Mouse (Mus musculus): ENCODE measurements around the gene Snx29. TPM values are rescaled to one million over a fixed set of nuclear protein-coding genes. Genes with fewer than 3 reads are reported as not detected.

The Snx29 gene
- polyA plus RNA-seq, 1 experiment: 24.4 TPM

- H3K4me3 ChIP-seq (replicated peaks; ENCODE audit: control insufficient read depth, low read depth, low read length): no peak overlapping the region
- H3K4me1 ChIP-seq (ENCODE audit: control insufficient read depth, insufficient read depth, low read length): peaks cover 8% of the 10 kb centered on the region
- H3K27ac ChIP-seq (ENCODE audit: control insufficient read depth, insufficient read depth, low read depth, low read length, poor library complexity): no peak overlapping the region
- TF ChIP-seq POLR2A (IDR thresholded peaks at IDR 0.05; ENCODE audit: borderline replicate concordance, control insufficient read depth, low read depth, low read length): no peak
- 4% methylated on average over 2 of the region's 2 CpGs for WGBS
Measured at GRCm38 (mm10) chr16:11632205-11632747, 309.6 kb downstream of the Snx29 start.

GRCm38 (mm10) chr16:11636196-11636733 lies 313.6 kb downstream of the Snx29 start:
- Histone ChIP-seq H3K4me1 (ENCODE audit: control insufficient read depth, insufficient read depth, low read length) (peaks cover 10% of the 10 kb centered on the region), H3K27ac (ENCODE audit: control insufficient read depth, insufficient read depth, low read depth, low read length, poor library complexity) (no peak overlapping the region), H3K4me3 (replicated peaks; ENCODE audit: control insufficient read depth, low read depth, low read length) (no peak overlapping the region)
- 69% methylated on average over 7 of the region's 7 CpGs for WGBS
- TF ChIP-seq POLR2A (IDR thresholded peaks at IDR 0.05; ENCODE audit: borderline replicate concordance, control insufficient read depth, low read depth, low read length) (no peak), CTCF (IDR thresholded peaks at IDR 0.05; ENCODE audit: control insufficient read depth, insufficient read depth, low read length) (no peak)

DNA sequence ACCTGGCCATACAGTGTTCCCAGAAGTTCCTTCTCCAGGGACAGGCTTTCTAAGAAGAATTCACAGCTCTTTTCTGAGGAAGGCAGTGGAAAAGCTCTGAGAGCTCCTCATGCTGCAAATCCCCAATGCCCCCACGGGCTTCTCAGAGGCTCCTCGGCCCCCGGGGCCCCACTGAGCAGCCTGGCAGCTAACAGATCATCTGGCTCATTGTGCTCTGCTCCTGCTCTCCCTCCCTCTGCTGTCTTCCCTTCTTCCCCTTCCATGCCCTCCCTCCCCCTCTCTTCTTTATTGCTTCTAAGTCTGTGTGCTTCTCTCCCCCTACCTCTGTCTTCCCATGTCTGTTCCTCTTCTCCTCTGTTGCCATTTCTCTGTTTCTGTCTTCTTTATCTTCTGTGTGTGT lies 314.2 kb downstream of the Snx29 start:
- Histone ChIP-seq H3K4me1 (ENCODE audit: control insufficient read depth, insufficient read depth, low read length) (peaks cover 8% of the 10 kb centered on the region), H3K4me3 (replicated peaks; ENCODE audit: control insufficient read depth, low read depth, low read length) (no peak overlapping the region), H3K27ac (ENCODE audit: control insufficient read depth, insufficient read depth, low read depth, low read length, poor library complexity) (no peak overlapping the region)
- 2% methylated on average over 3 of the region's 3 CpGs for WGBS
- TF ChIP-seq CTCF (IDR thresholded peaks at IDR 0.05; ENCODE audit: control insufficient read depth, insufficient read depth, low read length): no peak
- no peak for TF ChIP-seq POLR2A (IDR thresholded peaks at IDR 0.05; ENCODE audit: borderline replicate concordance, control insufficient read depth, low read depth, low read length)

DNA sequence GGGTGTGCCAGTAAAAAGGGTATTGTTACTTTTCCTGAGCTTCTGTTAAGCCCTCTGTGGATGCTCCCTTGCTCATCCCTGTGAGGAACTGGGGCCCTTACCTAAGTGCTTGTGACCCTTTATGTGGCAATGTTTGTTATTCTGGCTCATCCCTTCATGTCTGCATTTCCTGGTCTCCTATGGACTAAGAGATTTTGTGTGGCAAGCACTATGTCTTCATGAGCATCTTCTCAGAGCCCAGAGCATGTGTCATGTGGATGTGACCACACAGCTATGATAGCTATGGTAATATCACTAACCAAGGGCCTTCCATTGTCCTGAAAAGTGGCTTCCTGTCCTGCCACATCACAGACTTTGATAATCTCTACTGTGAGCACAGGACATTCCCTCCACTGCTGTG lies 315.1 kb downstream of the Snx29 start:
- TF ChIP-seq CTCF (IDR thresholded peaks at IDR 0.05; ENCODE audit: control insufficient read depth, insufficient read depth, low read length): no peak
- TF ChIP-seq POLR2A (IDR thresholded peaks at IDR 0.05; ENCODE audit: borderline replicate concordance, control insufficient read depth, low read depth, low read length): no peak
- peaks cover 6% of the 10 kb centered on the region for H3K4me1 ChIP-seq (ENCODE audit: control insufficient read depth, insufficient read depth, low read length)
- H3K4me3 ChIP-seq (replicated peaks; ENCODE audit: control insufficient read depth, low read depth, low read length): no peak overlapping the region
- no peak overlapping the region for H3K27ac ChIP-seq (ENCODE audit: control insufficient read depth, insufficient read depth, low read depth, low read length, poor library complexity)

DNA sequence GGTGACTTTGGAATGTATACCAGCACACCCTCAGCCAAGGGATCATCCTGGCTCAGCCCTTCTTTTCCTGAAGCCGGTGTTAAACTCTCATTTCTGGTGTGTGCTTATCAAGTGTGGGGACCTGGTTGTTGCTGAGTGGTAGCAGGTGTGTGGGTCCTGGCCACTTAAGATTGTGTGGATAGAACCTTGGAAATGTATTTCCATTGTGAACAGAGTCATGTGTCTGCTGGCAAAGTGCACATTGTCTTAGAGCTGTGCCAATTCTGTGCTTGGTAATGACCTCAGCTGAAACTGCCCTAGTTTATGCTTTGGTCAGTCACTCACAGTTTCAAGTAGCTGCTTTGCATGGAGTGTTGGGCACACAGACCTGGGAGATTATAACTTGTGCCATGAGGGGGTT lies 316.0 kb downstream of the Snx29 start:
- TF ChIP-seq POLR2A (IDR thresholded peaks at IDR 0.05; ENCODE audit: borderline replicate concordance, control insufficient read depth, low read depth, low read length) (no peak), CTCF (IDR thresholded peaks at IDR 0.05; ENCODE audit: control insufficient read depth, insufficient read depth, low read length) (no peak)
- H3K4me3 ChIP-seq (replicated peaks; ENCODE audit: control insufficient read depth, low read depth, low read length): no peak overlapping the region
- WGBS: 81% methylated on average over 1 of the region's 1 CpGs
- H3K27ac ChIP-seq (ENCODE audit: control insufficient read depth, insufficient read depth, low read depth, low read length, poor library complexity): no peak overlapping the region
- H3K4me1 ChIP-seq (ENCODE audit: control insufficient read depth, insufficient read depth, low read length): peaks cover 6% of the 10 kb centered on the region

- Histone ChIP-seq H3K4me3 (replicated peaks; ENCODE audit: control insufficient read depth, low read depth, low read length) (no peak overlapping the region), H3K4me1 (ENCODE audit: control insufficient read depth, insufficient read depth, low read length) (peaks cover 6% of the 10 kb centered on the region), H3K27ac (ENCODE audit: control insufficient read depth, insufficient read depth, low read depth, low read length, poor library complexity) (no peak overlapping the region)
- WGBS: 90% methylated on average over 8 of the region's 8 CpGs
- TF ChIP-seq CTCF (IDR thresholded peaks at IDR 0.05; ENCODE audit: control insufficient read depth, insufficient read depth, low read length): no peak
- no peak for TF ChIP-seq POLR2A (IDR thresholded peaks at IDR 0.05; ENCODE audit: borderline replicate concordance, control insufficient read depth, low read depth, low read length)
Measured at GRCm38 (mm10) chr16:11639936-11640335, 317.2 kb downstream of the Snx29 start.

GRCm38 (mm10) chr16:11643603-11644002 lies 320.9 kb downstream of the Snx29 start:
- WGBS: 75% methylated on average over 6 of the region's 6 CpGs
- TF ChIP-seq POLR2A (IDR thresholded peaks at IDR 0.05; ENCODE audit: borderline replicate concordance, control insufficient read depth, low read depth, low read length): no peak
- TF ChIP-seq CTCF (IDR thresholded peaks at IDR 0.05; ENCODE audit: control insufficient read depth, insufficient read depth, low read length): no peak
- Histone ChIP-seq H3K4me1 (ENCODE audit: control insufficient read depth, insufficient read depth, low read length) (peaks cover 2% of the 10 kb centered on the region; the same call in 1 of the 2 replicates), H3K4me3 (replicated peaks; ENCODE audit: control insufficient read depth, low read depth, low read length) (no peak overlapping the region), H3K27ac (ENCODE audit: control insufficient read depth, insufficient read depth, low read depth, low read length, poor library complexity) (no peak overlapping the region)

DNA sequence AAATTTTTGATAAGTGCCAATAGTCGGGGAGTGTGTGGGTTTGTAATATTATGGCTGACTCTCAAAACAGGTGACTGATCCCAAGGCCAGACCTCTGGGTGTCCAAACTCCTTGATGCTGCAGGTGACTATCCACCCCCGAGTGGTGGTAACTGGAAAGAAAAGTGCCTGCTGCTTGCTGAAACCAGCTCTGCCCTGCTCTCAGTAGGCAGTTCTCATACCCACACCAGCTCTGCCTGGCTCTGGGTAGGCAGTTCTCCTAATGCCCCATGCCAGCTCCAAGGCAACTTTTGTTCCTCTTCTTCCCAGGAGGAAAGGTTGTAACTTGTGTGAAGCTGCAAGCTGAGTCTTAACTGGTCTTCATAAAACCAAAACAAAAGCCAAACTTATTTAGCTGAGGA lies 321.7 kb downstream of the Snx29 start:
- WGBS: 69% methylated on average over 2 of the region's 2 CpGs
- TF ChIP-seq POLR2A (IDR thresholded peaks at IDR 0.05; ENCODE audit: borderline replicate concordance, control insufficient read depth, low read depth, low read length) (no peak), CTCF (IDR thresholded peaks at IDR 0.05; ENCODE audit: control insufficient read depth, insufficient read depth, low read length) (no peak)
- Histone ChIP-seq H3K27ac (ENCODE audit: control insufficient read depth, insufficient read depth, low read depth, low read length, poor library complexity) (no peak overlapping the region), H3K4me3 (replicated peaks; ENCODE audit: control insufficient read depth, low read depth, low read length) (no peak overlapping the region), H3K4me1 (ENCODE audit: control insufficient read depth, insufficient read depth, low read length) (peaks cover under 1% of the 10 kb centered on the region; the same call in 1 of the 2 replicates)

GRCm38 (mm10) chr16:11645668-11646067 lies 323.0 kb downstream of the Snx29 start:
- Histone ChIP-seq H3K4me1 (ENCODE audit: control insufficient read depth, insufficient read depth, low read length) (no peaks in the 10 kb centered on the region; the same call in 1 of the 2 replicates), H3K27ac (ENCODE audit: control insufficient read depth, insufficient read depth, low read depth, low read length, poor library complexity) (no peak overlapping the region), H3K4me3 (replicated peaks; ENCODE audit: control insufficient read depth, low read depth, low read length) (no peak overlapping the region)
- WGBS: 17% methylated on average over 4 of the region's 4 CpGs
- TF ChIP-seq POLR2A (IDR thresholded peaks at IDR 0.05; ENCODE audit: borderline replicate concordance, control insufficient read depth, low read depth, low read length): no peak
- TF ChIP-seq CTCF (IDR thresholded peaks at IDR 0.05; ENCODE audit: control insufficient read depth, insufficient read depth, low read length): no peak
